Mouse (Mus musculus) Patski (cell line): ENCODE data around the gene Sema3f. TPM values are rescaled to one million over a fixed set of nuclear protein-coding genes. Genes with fewer than 3 reads are reported as not detected.
A peak's percentile ranks its signal among the peaks of the same experiment; 100 is the strongest.

Experiments
- ATAC-seq: fragments of 100-300 bp; one replicate; pipeline ENCODE4 v1.8.0; 2021
- CTCF ChIA-PET: fragments of 350-600 bp; sonication (Branson Sonifier 250); formaldehyde crosslinking; loops from one replicate; lab custom pipeline; 2022; ENCODE audit warnings: inconsistent platforms; lab: Charles Lee
- POLR2A ChIA-PET: fragments of 350-600 bp; sonication (Branson Sonifier 250); formaldehyde crosslinking; loops from one replicate; lab custom pipeline; 2022; ENCODE audit warnings: antibody characterized with exemption, inconsistent platforms; lab: Charles Lee
- DNase-seq: peaks from one replicate; pipeline ENCODE4 v3.0.0-alpha.2; 2011; ENCODE audit warnings: low read depth, low spot score
- H3K27me3 ChIP-seq: fragments of 371-371 bp; one replicate; pipeline ENCODE4 v1.5.1; 2021
- CTCF ChIP-seq: fragments of 100-300 bp; IDR thresholded peaks from one replicate; pipeline ENCODE4 v1.5.1; 2021
- in situ Hi-C: fragments of 300-500 bp; cut with MboI; formaldehyde crosslinking; loops from 3 replicates; pipeline ENCODE4 v1.11.1; 2018; ENCODE audit warnings: low pct_unique_long_range_greater_than_20kb, mixed read lengths
- polyA plus RNA-seq: library from polyadenylated mRNA; unstranded; gene quantifications from one replicate; pipeline ENCODE4 v1.2.3, GENCODE M21; 2021

Gene Sema3f
- polyA plus RNA-seq, 1 experiment from 2014 or later = 272 TPM

DNA sequence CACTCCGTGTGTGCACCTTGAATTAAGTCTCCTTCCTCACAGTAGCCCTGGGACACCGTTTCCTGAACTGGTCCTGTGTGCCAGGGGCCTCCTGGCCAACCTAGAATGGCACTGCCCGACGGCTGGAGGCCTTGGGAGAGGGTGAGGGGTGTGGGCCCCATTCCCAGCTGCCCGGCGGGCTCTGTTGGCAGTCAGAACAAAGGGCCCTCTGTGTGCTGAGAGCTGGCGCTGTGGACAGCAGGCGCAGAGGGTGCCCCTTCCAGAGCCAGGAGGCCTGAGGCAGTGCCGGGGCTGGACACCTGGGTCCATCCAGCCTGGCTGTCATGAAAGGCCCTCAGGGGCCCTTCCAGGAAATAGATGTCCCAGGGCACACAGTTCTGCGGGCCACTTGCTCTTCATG, 50.7 kb downstream of the Sema3f start:
- TF ChIP-seq CTCF = no peak
- CTCF ChIA-PET = interaction anchor here (1.1 to 5.2 kb wide), 2 partner anchors 14 to 34 kb away, joined by 4 to 30 read pairs; no protein-coding TSS in a partner anchor
- no peak for ATAC-seq
- no peak for DNase-seq
- POLR2A ChIA-PET = no interaction called here
- in situ Hi-C loops = no loop called here
- no peaks in the 10 kb centered on the region for H3K27me3 ChIP-seq

- ATAC-seq = no peak
- TF ChIP-seq CTCF = no peak
- no peak for DNase-seq
- POLR2A ChIA-PET = no interaction called here
- CTCF ChIA-PET = interaction anchor here (5.2 kb wide), 1 partner anchor 13 kb away, joined by 30 read pairs; no protein-coding TSS in a partner anchor
- in situ Hi-C loops = no loop called here
- H3K27me3 ChIP-seq = no peaks in the 10 kb centered on the region
These were observed 52.2 kb downstream of the Sema3f start for GRCm38 (mm10) chr9:107658096-107658495.

DNA sequence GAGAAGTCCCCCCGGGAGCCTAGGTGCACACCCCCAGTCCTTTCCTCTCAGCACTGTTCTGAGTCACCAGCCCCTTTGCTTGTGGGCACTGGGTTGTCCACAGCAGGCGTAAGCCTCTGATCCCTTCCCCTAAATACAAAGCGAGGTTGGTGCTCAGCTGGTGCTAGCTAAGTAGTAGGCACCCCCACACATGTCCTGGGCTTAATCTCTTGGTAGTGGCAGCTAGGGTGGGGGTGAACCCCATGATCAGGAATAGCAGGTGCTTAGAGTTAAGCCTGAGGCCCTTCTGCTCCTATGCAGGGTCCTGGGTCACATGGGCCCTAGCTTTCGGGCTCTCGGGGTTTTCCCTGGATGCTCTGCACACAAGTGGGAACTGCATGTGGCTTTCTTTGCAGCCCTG, 53.1 kb downstream of the Sema3f start:
- no peaks in the 10 kb centered on the region for H3K27me3 ChIP-seq
- no peak for TF ChIP-seq CTCF
- ChIA-PET CTCF (interaction anchor here (1.7 to 5.2 kb wide), 2 partner anchors 12 to 45 kb away, joined by 4 to 30 read pairs; no protein-coding TSS in a partner anchor), POLR2A (no interaction called here)
- in situ Hi-C loops = no loop called here
- DNase-seq = no peak
- no peak for ATAC-seq

- CTCF ChIA-PET = interaction anchor here (1.1 to 5.2 kb wide), 2 partner anchors 9 kb away, joined by 5 to 30 read pairs; no protein-coding TSS in a partner anchor
- ATAC-seq = no peak
These were observed 55.7 kb downstream of the Sema3f start for GRCm38 (mm10) chr9:107654585-107654984.

GRCm38 (mm10) chr9:107653474-107653873, 56.8 kb downstream of the Sema3f start:
- in situ Hi-C loops = no loop called here
- no peaks in the 10 kb centered on the region for H3K27me3 ChIP-seq
- ATAC-seq (no peak), DNase-seq (no peak)
- POLR2A ChIA-PET = no interaction called here
- CTCF ChIA-PET = interaction anchor here (1.1 kb wide), 1 partner anchor 8 kb away, joined by 5 read pairs; no protein-coding TSS in a partner anchor
- no peak for TF ChIP-seq CTCF

More at GRCm38 (mm10) chr9:107654585-107654984, 55.7 kb downstream of the Sema3f start:
- POLR2A ChIA-PET = interaction anchor here (1.3 kb wide), 1 partner anchor 11 kb away, joined by 3 read pairs; no protein-coding TSS in a partner anchor
- no peak for DNase-seq
- TF ChIP-seq CTCF = no peak
- in situ Hi-C loops = no loop called here
- H3K27me3 ChIP-seq = no peaks in the 10 kb centered on the region

GRCm38 (mm10) chr9:107650708-107651481, 59.4 kb downstream of the Sema3f start:
- no peaks in the 10 kb centered on the region for H3K27me3 ChIP-seq
- in situ Hi-C loops = no loop called here
- no peak for TF ChIP-seq CTCF
- CTCF ChIA-PET = interaction anchor here (1.0 to 1.1 kb wide), 2 partner anchors 25 to 87 kb away, joined by 3 read pairs; no protein-coding TSS in a partner anchor
- POLR2A ChIA-PET = no interaction called here
- ATAC-seq (no peak), DNase-seq (no peak)

- in situ Hi-C loops = no loop called here
- DNase-seq (no peak), ATAC-seq (no peak)
- ChIA-PET CTCF (interaction anchor here (1.0 to 1.1 kb wide), 2 partner anchors 26 to 88 kb away, joined by 3 read pairs; no protein-coding TSS in a partner anchor), POLR2A (no interaction called here)
- no peak for TF ChIP-seq CTCF
- H3K27me3 ChIP-seq = no peaks in the 10 kb centered on the region
These were observed 60.0 kb downstream of the Sema3f start for GRCm38 (mm10) chr9:107650225-107650624.

GRCm38 (mm10) chr9:107648767-107649166, 61.5 kb downstream of the Sema3f start:
- no peak for TF ChIP-seq CTCF

DNA sequence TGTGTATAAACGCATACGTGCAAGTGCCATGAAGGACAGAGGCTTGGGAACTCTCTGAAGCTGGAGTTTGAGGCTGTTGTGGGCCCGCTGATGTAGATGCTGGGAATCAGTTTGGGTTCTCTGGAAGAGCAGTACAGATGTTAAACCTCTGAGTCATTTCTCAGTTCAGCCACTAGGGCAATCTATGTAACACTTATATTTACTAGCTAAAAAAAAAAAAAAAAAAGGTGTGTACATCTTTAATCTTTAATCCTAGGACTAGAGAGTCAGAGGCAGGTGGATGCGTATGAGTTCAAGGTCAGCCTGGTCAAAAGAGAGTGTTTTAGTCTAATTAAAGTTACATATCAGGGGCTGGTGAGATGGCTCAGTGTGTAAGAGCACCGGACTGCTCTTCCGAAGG, 63.3 kb downstream of the Sema3f start:
- DNase-seq (no peak), ATAC-seq (no peak)
- H3K27me3 ChIP-seq = no peaks in the 10 kb centered on the region
- ChIA-PET POLR2A (interaction anchor here (3.2 kb wide), 1 partner anchor 30 kb away, joined by 13 read pairs; no protein-coding TSS in a partner anchor), CTCF (interaction anchor here (1.0 to 5.0 kb wide), 14 partner anchors 10 to 97 kb away, joined by 3 to 61 read pairs (median 8); partner anchors contain the start of genes Gnat1 and Slc38a3)
- no peak for TF ChIP-seq CTCF
- in situ Hi-C loops = no loop called here

More at GRCm38 (mm10) chr9:107648767-107649166, 61.5 kb downstream of the Sema3f start:
- ChIA-PET POLR2A (interaction anchor here (0.6 kb wide), 1 partner anchor 89 kb away, joined by 3 read pairs; no protein-coding TSS in a partner anchor), CTCF (interaction anchor here (1.0 to 1.3 kb wide), 3 partner anchors 17 to 89 kb away, joined by 3 to 5 read pairs (median 4); no protein-coding TSS in a partner anchor)
- H3K27me3 ChIP-seq = no peaks in the 10 kb centered on the region
- in situ Hi-C loops = no loop called here
- no peak for DNase-seq
- no peak for ATAC-seq

GRCm38 (mm10) chr9:107645577-107645976, 64.7 kb downstream of the Sema3f start:
- CTCF ChIA-PET = interaction anchor here (0.7 to 8.7 kb wide), 37 partner anchors 8 to 210 kb away, joined by 3 to 91 read pairs (median 7); partner anchors contain the start of genes Gnai2, Gnat1, Hyal3 and Sema3b
- TF ChIP-seq CTCF = peak; percentile 95
- no peak for DNase-seq
- no peaks in the 10 kb centered on the region for H3K27me3 ChIP-seq
- POLR2A ChIA-PET = interaction anchor here (1.2 to 3.2 kb wide), 2 partner anchors 31 to 45 kb away, joined by 6 to 13 read pairs; no protein-coding TSS in a partner anchor
- ATAC-seq = peak; percentile 34
- in situ Hi-C loops = no loop called here
